Mouse (Mus musculus) hindbrain, embryonic 14.5 days (tissue): Measurements from ENCODE around the gene Tet2. TPM values are rescaled to one million over a fixed set of nuclear protein-coding genes. Genes with fewer than 3 reads are reported as not detected.

Experiments used
- ATAC-seq: fragments of 200-750 bp; cut with Nextera tagmentation; 2 replicates; pipeline ENCODE4 v1.8.0; 2017; ENCODE audit warnings: moderate number of reproducible peaks, mild to moderate bottlenecking, moderate TSS enrichment, moderate library complexity; ENCODE audit not compliant: low FRiP score
- DNase-seq: peaks from one replicate; pipeline ENCODE4 v3.0.0-alpha.2; 2015; ENCODE audit warnings: low spot score
- H3K27ac ChIP-seq: fragments of 300-500 bp; sonication (generic); 2 replicates; pipeline ENCODE4 v1.5.1; 2014; ENCODE audit warnings: mild to moderate bottlenecking, moderate library complexity
- H3K27me3 ChIP-seq: fragments of 300-500 bp; sonication (generic); 2 replicates; pipeline ENCODE4 v1.6.1; 2014; ENCODE audit warnings: mild to moderate bottlenecking, low read length, mixed read lengths; ENCODE audit not compliant: control insufficient read depth, insufficient read depth
- H3K36me3 ChIP-seq: fragments of 300-500 bp; sonication (generic); replicated peaks from 2 replicates; pipeline ENCODE4 v1.6.1; 2014; ENCODE audit not compliant: control insufficient read depth, insufficient read depth
- H3K4me1 ChIP-seq: fragments of 300-500 bp; sonication (generic); replicated peaks from 2 replicates; pipeline ENCODE4 v1.6.1; 2014; ENCODE audit warnings: antibody characterized with exemption, low read length, mixed read lengths; ENCODE audit not compliant: control insufficient read depth, insufficient read depth
- H3K4me2 ChIP-seq: fragments of 300-500 bp; sonication (generic); replicated peaks from 2 replicates; pipeline ENCODE4 v1.6.1; 2014; ENCODE audit warnings: mild to moderate bottlenecking, moderate library complexity
- H3K4me3 ChIP-seq: fragments of 300-500 bp; sonication (generic); replicated peaks from 2 replicates; pipeline ENCODE4 v1.5.1; 2014; ENCODE audit warnings: mild to moderate bottlenecking, low read length
- H3K9ac ChIP-seq: fragments of 300-500 bp; sonication (generic); 2 replicates; pipeline ENCODE4 v1.6.1; 2014
- H3K9me3 ChIP-seq: fragments of 300-500 bp; sonication (generic); 2 replicates; pipeline ENCODE4 v1.6.1; 2016; ENCODE audit warnings: low read length; ENCODE audit not compliant: control insufficient read depth
- WGBS: fragments of 180-500 bp; shearing (Covaris S2); extraction: QIAGEN DNeasy Blood & Tissue Kit; methylation state at CpG from one replicate; pipeline ENCODE4 v1.1.7; 2014; 5-methylcytosine and 5-hydroxymethylcytosine counted together
- polyA plus RNA-seq: library from polyadenylated mRNA; unstranded; fragments of >200 nt; fragmentation: Nextera tagmentation; extraction: Ambion mirVana; gene quantifications from 2 replicates; pipeline ENCODE4 v1.2.1, GENCODE M21; 2014

The Tet2 gene
- polyA plus RNA-seq, 1 experiment from 2014 or later, result 20.0 TPM

DNA sequence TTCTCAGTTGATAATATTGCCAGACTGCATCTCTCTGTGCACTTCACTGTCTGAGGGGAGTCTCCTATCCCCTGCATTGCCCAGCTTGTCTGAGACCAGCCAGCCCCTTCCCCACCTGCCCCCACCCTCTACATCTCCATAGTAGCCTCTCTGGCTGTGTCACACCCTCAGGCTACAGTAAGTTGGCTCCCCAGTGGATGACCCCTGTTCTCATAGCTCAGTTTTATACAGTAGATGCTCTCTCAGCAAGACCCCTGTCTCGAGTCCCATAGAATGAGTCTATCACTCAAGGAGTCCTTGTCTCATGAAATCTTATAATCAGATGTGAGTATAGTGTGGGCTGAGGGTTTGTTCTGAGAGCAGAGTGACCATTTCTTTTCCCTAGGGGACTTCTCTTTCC, 85.8 kb downstream of the Tet2 start:
- Histone ChIP-seq H3K9ac (no peak overlapping the region), H3K4me3 (no peak overlapping the region)
- ATAC-seq, result no peak

DNA sequence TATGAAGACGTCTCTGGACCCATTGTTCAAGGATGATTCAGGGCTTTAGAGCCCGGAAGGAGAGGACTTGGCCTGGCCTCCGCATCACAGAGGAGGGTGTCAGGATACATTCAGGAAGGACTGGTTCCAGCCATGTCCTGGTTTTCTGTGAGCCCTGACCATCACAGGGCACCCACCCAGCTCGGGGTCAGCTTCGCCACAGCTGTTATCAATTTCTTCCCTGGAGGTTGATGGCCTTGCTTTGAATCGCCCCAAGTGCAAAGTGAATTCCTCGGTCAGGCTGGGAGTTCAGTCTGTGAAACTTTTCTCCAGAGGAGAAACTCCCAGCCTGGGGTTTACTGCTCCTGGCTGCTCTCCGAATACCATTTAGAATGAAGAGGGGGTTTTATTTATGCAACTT, 91.0 kb downstream of the Tet2 start:
- WGBS, result 88% methylated on average over 8 of the region's 8 CpGs
- Histone ChIP-seq H3K4me1 (no peaks in the 10 kb centered on the region), H3K9ac (no peak overlapping the region), H3K4me2 (no peak overlapping the region), H3K27me3 (no peaks in the 10 kb centered on the region), H3K27ac (no peak overlapping the region), H3K9me3 (no peaks in the 10 kb centered on the region), H3K4me3 (no peak overlapping the region), H3K36me3 (no peaks in the 10 kb centered on the region)
- no peak for DNase-seq
- ATAC-seq, result no peak

More for the DNA sequence above, 85.8 kb downstream of the Tet2 start:
- Histone ChIP-seq H3K4me1 (no peaks in the 10 kb centered on the region), H3K36me3 (peaks cover 13% of the 10 kb centered on the region; the same call in 1 of the 2 replicates), H3K27ac (no peak overlapping the region), H3K4me2 (no peak overlapping the region), H3K27me3 (no peaks in the 10 kb centered on the region), H3K9me3 (no peaks in the 10 kb centered on the region)
- WGBS, result 88% methylated on average over 1 of the region's 1 CpGs
- no peak for DNase-seq

DNA sequence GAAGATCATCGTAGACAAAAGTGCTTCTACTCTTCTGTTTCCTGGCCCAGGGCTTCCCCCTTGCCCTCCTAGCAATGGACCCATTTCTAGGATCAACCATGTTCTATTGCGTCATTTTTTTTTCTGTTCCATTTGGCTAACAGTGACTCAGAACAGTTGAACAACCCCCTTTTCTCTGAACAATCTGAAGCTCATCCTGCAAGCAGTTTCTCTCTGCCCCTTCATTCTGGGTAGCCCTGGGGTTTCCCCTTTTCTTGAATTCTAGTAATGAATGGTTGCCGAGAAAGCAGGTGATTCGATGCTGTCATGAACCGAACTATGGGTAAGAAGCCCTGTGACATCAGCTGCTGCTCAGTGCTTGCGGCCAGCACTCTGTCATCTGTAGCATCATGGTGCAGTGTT, 108.0 kb downstream of the Tet2 start:
- no peaks in the 10 kb centered on the region for H3K9me3 ChIP-seq
- ATAC-seq (no peak), DNase-seq (no peak)
- 95% methylated on average over 6 of the region's 6 CpGs for WGBS
- no peaks in the 10 kb centered on the region for H3K36me3 ChIP-seq
- H3K4me3 ChIP-seq, result no peak overlapping the region
- H3K4me1 ChIP-seq, result no peaks in the 10 kb centered on the region
- H3K27me3 ChIP-seq, result no peaks in the 10 kb centered on the region
- no peak overlapping the region for H3K27ac ChIP-seq
- no peak overlapping the region for H3K4me2 ChIP-seq
- no peak overlapping the region for H3K9ac ChIP-seq

DNA sequence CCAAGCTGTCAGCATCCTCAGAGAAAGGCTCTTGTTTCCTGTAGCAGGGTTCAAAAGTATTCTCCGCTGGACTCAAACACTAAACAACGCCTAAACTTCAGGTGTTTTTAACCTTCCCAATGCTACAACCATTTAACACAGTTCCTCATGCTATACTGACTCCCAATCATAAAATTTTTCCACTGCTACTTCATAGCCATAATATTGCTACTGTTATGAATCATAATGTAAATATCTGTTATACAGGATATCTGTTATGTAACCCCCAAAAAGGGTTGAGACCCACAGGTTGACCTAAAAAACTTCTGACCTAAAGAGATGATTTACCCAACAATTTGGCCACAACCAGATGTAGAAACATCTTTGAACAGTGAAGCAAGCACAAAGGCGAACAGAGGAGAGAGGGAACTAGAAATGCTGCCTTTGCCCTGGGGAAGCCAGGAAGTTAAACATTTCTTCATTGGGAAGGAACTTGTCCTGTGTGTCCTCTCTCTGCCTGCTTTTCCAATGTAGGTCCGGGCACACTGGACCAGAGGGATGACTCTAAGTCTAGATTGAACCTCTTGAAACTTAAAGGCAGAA, 108.6 kb downstream of the Tet2 start:
- 91% methylated on average over 4 of the region's 4 CpGs for WGBS
- H3K4me1 ChIP-seq, result no peaks in the 10 kb centered on the region
- no peak for DNase-seq
- no peaks in the 10 kb centered on the region for H3K27me3 ChIP-seq
- H3K4me2 ChIP-seq, result no peak overlapping the region
- no peaks in the 10 kb centered on the region for H3K9me3 ChIP-seq
- no peak for ATAC-seq
- H3K27ac ChIP-seq, result no peak overlapping the region
- H3K36me3 ChIP-seq, result no peaks in the 10 kb centered on the region
- H3K4me3 ChIP-seq, result no peak overlapping the region
- no peak overlapping the region for H3K9ac ChIP-seq

DNA sequence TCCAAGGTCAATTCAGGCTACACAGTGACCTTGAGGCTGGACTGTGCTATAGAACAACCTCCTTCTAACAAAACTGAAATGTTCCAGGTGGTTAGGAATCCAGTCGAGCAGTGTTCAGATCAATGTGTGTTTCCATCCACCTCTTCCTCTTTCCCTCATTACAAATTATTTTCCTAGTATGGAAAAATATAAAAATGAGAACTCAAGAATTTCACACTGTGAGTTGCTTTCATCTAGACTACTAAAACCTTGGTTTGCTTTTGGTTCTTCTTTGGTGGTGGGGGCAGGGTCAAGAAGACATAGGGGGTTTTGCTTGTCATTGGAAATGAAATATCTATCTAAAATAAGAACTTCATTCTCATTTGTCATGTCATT, 109.2 kb downstream of the Tet2 start:
- DNase-seq, result no peak

DNA sequence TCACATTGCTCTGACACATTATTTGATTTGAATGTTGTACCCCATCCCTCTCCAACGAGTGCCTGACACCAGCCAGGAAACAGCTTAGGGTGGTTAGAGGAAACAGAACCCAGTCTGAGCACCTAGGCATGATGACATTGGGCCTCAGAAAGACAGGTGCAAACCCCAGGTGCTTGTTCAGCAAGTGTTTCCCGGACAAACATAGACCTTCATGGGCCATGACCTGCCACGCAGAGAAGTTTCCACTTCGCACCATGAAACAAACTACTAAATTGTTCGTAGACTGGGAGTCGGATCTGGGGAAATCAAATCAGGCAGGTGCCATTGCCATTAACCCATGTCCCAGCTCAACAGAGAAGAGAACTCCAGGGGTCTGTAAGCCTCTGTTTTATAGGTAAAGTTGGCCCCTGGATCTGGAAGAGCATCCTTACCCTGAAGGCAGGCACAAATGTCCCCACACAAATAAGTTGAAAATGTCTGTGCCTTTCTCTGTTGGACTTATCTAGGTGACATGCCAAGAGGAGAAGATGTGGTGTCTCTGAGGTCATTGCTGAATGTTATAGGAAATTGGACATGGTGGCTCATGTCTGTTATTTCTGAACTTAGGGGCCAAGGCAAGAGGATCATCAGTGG, 109.7 kb downstream of the Tet2 start:
- H3K27ac ChIP-seq, result no peak overlapping the region
- no peaks in the 10 kb centered on the region for H3K27me3 ChIP-seq
- no peak for DNase-seq
- H3K9me3 ChIP-seq, result no peaks in the 10 kb centered on the region
- ATAC-seq, result no peak
- no peak overlapping the region for H3K9ac ChIP-seq
- no peaks in the 10 kb centered on the region for H3K4me1 ChIP-seq
- no peak overlapping the region for H3K4me3 ChIP-seq
- H3K4me2 ChIP-seq, result no peak overlapping the region
- H3K36me3 ChIP-seq, result no peaks in the 10 kb centered on the region
- WGBS, result 93% methylated on average over 6 of the region's 6 CpGs

More for the DNA sequence above, 109.2 kb downstream of the Tet2 start:
- no peak overlapping the region for H3K4me2 ChIP-seq
- H3K4me3 ChIP-seq, result no peak overlapping the region
- WGBS, result 82% methylated on average over 1 of the region's 1 CpGs
- no peak overlapping the region for H3K27ac ChIP-seq
- no peaks in the 10 kb centered on the region for H3K4me1 ChIP-seq
- no peaks in the 10 kb centered on the region for H3K36me3 ChIP-seq
- no peak overlapping the region for H3K9ac ChIP-seq
- no peaks in the 10 kb centered on the region for H3K27me3 ChIP-seq
- ATAC-seq, result no peak
- no peaks in the 10 kb centered on the region for H3K9me3 ChIP-seq

DNA sequence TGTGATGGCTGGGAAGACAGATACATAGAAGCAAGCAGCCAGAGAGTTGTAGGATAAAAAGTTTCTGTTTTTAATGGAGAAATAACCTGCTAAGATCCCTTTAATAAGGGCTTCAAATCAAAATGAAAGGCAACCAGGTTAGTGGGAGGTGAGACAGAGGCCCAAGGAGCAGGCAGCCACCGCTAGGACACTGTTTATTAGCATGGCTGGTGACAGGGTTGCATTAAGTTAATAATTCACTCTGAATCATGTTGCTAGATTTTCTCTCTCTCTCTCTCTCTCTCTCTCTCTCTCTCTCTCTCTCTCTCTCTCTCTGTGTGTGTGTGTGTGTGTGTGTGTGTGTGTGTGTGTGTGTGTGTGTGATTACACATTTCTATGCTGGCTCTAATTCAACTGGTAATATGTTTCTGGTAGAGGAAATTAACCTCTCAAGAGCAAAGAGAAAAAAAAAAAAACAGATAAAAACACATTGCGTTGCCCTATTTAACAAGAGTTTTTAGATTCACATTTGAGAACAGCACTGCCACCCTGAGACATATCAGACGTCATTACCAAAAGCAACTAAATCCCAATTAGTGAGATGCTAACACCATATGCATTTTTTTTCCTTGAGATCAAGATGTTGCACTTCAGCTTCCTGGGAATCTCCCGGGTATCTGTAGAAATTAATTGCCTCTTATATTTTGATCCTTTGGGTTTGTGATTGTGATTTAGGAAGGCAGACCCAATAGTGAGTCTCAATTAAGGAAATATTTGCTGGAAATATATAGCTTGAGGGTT, 115.4 kb downstream of the Tet2 start:
- H3K27me3 ChIP-seq, result no peaks in the 10 kb centered on the region
- no peaks in the 10 kb centered on the region for H3K9me3 ChIP-seq
- 76% methylated on average over 4 of the region's 4 CpGs for WGBS
- DNase-seq, result no peak
- H3K36me3 ChIP-seq, result no peaks in the 10 kb centered on the region
- H3K4me1 ChIP-seq, result no peaks in the 10 kb centered on the region
- H3K27ac ChIP-seq, result no peak overlapping the region
- no peak overlapping the region for H3K9ac ChIP-seq
- no peak; the same call in 1 of the 2 replicates for ATAC-seq
- no peak overlapping the region for H3K4me3 ChIP-seq
- no peak overlapping the region for H3K4me2 ChIP-seq

DNA sequence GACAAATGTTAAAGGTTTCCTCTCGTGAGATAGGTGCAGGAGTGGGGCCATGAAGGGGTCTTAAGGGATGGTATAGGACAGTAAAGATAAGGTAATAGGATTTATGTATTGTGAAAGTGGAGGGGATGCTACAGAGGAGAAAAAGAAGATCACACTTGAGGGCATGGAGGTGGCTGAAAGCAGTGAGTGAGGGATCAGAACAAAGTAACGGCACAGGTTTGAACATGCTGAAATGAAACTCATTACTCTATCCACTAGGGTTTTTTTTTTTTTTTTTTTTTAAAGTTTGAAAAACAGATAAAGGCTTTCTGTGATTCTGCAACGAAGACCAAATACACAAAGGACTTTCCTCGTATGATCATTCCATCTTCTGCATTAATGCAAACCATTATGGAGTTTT, 116.9 kb downstream of the Tet2 start:
- Histone ChIP-seq H3K36me3 (no peaks in the 10 kb centered on the region), H3K27me3 (no peaks in the 10 kb centered on the region), H3K4me1 (no peaks in the 10 kb centered on the region), H3K4me3 (no peak overlapping the region), H3K27ac (no peak overlapping the region), H3K9me3 (no peaks in the 10 kb centered on the region), H3K4me2 (no peak overlapping the region), H3K9ac (no peak overlapping the region)
- DNase-seq, result no peak
- 83% methylated on average over 4 of the region's 4 CpGs for WGBS
- ATAC-seq, result no peak

DNA sequence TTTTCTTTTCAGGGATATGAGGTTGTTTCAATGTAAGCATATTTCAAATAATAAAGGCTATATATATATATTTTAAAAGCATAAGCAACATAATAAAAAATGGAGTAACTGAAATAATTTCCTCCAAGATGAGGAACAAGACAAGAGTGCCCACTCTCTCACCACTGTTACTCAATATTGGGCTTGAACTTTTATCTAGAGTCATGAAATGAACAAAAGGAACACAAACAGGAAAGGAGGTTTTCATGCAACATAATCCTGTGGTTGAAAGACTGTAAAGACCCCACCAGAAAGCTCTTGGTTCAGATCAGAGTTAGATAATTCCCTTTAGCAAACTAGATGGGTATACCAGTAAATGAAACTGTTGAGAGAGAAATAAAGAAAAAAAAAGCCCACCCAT, 121.9 kb downstream of the Tet2 start:
- ATAC-seq (no peak), DNase-seq (no peak)

More for the DNA sequence above, 121.9 kb downstream of the Tet2 start:
- Histone ChIP-seq H3K4me3 (no peak overlapping the region), H3K9me3 (no peaks in the 10 kb centered on the region), H3K27ac (no peak overlapping the region), H3K36me3 (no peaks in the 10 kb centered on the region), H3K4me1 (no peaks in the 10 kb centered on the region), H3K9ac (no peak overlapping the region), H3K27me3 (no peaks in the 10 kb centered on the region), H3K4me2 (no peak overlapping the region)
